Mouse (Mus musculus) cerebellum, adult 2 months (tissue): ENCODE data around the gene Steap1. TPM values are rescaled to one million over a fixed set of nuclear protein-coding genes. Genes with fewer than 3 reads are reported as not detected.

Source experiments
- DNase-seq, 2 experiments: peaks; one replicate each; pipeline ENCODE4 v3.0.0; 2021
- H3K27ac ChIP-seq: fragments of 200-500 bp; 2 replicates; pipeline ENCODE4 v1.5.1; 2012; ENCODE audit warnings: low read length, control low read depth, inconsistent platforms; ENCODE audit not compliant: insufficient read depth
- H3K27me3 ChIP-seq: fragments of 200-500 bp; 2 replicates; pipeline ENCODE4 v1.6.1; 2012; ENCODE audit warnings: inconsistent platforms, mild to moderate bottlenecking, low read length, moderate library complexity; ENCODE audit not compliant: control insufficient read depth, insufficient read depth
- H3K4me1 ChIP-seq: fragments of 200-500 bp; 2 replicates; pipeline ENCODE4 v1.6.1; 2011; ENCODE audit warnings: low read length; ENCODE audit not compliant: control insufficient read depth, insufficient read depth
- H3K4me3 ChIP-seq: fragments of 200-500 bp; replicated peaks from 2 replicates; pipeline ENCODE3; 2011; ENCODE audit warnings: mild to moderate bottlenecking, low read depth, low read length, control low read depth; ENCODE audit not compliant: insufficient read depth
- CTCF ChIP-seq: fragments of 200-500 bp; IDR thresholded peaks from 2 replicates; pipeline ENCODE4 v1.5.1; 2011; ENCODE audit warnings: low read depth, mild to moderate bottlenecking, control low read depth, low read length, moderate library complexity, borderline replicate concordance; ENCODE audit not compliant: insufficient read depth
- POLR2A ChIP-seq: fragments of 200-500 bp; IDR thresholded peaks from 2 replicates; pipeline ENCODE4 v1.6.1; 2011; ENCODE audit warnings: low read length, control low read depth, borderline replicate concordance; ENCODE audit not compliant: insufficient read depth
- WGBS: fragments of 180-500 bp; shearing (Covaris S2); methylation state at CpG from one replicate; pipeline ENCODE4 v1.1.7; 2018; 5-methylcytosine and 5-hydroxymethylcytosine counted together
- polyA plus RNA-seq: library from polyadenylated mRNA; depleted of rRNA; stranded (reverse); fragments of >200 nt; gene quantifications from 2 replicates; pipeline ENCODE4 v1.2.3, GENCODE M21; 2012

The Steap1 gene
- polyA plus RNA-seq, 1 experiment, result 1.3 TPM

GRCm38 (mm10) chr5:5729904-5730303 lies 19.2 kb downstream of the Steap1 start:
- no peak overlapping the region for H3K4me3 ChIP-seq
- no peaks in the 10 kb centered on the region for H3K4me1 ChIP-seq
- WGBS, result 62% methylated on average over 4 of the region's 4 CpGs
- H3K27ac ChIP-seq, result no peak overlapping the region
- TF ChIP-seq CTCF (no peak), POLR2A (no peak)
- no peak for DNase-seq
- H3K27me3 ChIP-seq, result no peaks in the 10 kb centered on the region

DNA sequence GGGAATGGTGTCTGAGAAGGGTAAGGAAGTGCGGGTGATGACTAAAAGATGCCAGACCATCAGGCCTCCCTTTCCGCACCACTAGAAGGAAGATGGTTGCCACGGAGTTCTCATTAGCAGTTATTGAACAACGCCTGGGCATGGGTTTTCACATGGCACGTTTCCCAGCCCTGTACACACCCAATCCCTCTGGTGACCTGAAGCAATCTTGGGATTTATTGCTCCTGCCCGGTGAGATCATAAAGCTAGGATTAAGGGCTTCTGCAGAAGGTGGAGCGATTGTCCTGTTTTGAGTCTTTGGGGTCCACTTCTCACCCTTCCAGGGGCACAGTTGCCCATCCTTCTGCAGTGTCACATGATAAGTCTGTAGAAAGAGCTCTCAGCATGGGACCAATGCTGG lies 26.9 kb downstream of the Steap1 start:
- no peak for DNase-seq
- no peak for TF ChIP-seq CTCF
- no peak for TF ChIP-seq POLR2A
- 45% methylated on average over 7 of the region's 7 CpGs for WGBS

GRCm38 (mm10) chr5:5711032-5711431 lies 38.1 kb downstream of the Steap1 start:
- no peaks in the 10 kb centered on the region for H3K4me1 ChIP-seq
- no peak for DNase-seq
- no peak overlapping the region for H3K27ac ChIP-seq
- no peak for TF ChIP-seq CTCF
- TF ChIP-seq POLR2A, result no peak
- H3K4me3 ChIP-seq, result no peak overlapping the region
- H3K27me3 ChIP-seq, result no peaks in the 10 kb centered on the region
- 84% methylated on average over 4 of the region's 4 CpGs for WGBS

More for the DNA sequence above, 26.9 kb downstream of the Steap1 start:
- H3K27me3 ChIP-seq, result no peaks in the 10 kb centered on the region
- no peak overlapping the region for H3K4me3 ChIP-seq
- no peaks in the 10 kb centered on the region for H3K4me1 ChIP-seq
- H3K27ac ChIP-seq, result no peak overlapping the region

DNA sequence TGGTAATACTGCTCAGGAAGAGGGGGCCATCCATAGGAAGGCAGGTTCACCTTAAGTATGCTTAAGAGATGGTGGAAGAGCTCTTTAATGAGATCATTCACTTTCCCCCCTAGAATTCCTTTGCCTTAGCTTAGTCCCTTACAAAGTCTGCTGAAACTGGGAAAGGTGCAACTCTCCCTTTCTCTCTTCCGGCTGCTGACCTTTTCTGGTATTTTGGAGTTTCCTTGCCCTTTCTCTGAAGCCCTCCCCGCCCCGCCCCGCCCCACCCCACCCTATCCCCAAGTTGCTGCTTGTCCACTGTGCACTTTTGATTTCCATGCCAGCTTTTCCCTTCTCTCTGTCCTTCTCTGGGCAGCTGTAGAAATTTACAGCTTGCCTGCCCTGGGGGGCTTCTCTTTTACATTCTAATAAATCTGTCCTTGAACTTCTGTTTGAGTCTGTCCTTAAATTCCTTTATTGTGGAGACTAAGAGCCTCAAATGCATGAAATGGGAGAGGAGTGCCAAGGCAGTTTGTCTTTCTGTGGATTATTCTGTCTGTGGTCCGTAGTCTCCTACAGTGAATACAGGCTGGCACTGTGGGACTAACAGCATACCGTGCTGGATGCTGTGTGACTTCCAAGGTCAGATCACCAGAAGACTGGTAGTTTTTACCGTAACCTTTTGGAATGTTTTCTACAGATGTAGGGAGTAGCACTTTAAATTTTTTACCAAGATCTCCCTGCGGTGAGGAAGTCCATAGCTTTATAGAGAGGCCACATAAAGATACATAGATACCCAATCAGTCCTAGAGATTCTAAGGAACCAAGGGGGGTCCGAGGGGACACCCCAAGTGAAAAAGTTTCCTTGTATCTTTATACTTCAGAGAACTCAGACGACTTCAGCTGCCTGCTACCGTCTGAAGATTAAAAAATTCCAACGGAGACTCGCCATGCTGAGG lies 41.5 kb downstream of the Steap1 start:
- Histone ChIP-seq H3K27me3 (no peaks in the 10 kb centered on the region), H3K4me1 (no peaks in the 10 kb centered on the region), H3K27ac (no peak overlapping the region), H3K4me3 (no peak overlapping the region)
- 72% methylated on average over 13 of the region's 13 CpGs for WGBS
- TF ChIP-seq CTCF, result no peak
- TF ChIP-seq POLR2A, result no peak
- DNase-seq, result no peak

DNA sequence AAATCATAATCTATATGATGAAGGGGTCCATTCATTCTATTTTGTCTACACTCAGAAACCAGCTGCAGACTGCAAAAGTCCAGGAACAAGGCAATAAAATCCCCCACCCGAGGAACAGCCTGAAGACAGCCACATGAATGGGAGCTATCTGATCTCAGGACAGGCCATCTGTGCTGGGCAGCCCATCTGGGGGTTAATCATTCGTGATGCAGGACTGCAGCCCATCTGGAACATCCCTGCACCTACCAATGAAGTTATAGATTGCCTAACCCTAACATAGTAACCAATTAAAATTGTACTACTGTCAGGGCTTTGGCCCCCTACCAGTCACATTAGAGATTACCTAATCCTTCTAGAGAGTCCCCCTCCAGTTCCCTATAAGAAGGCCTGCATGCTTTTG lies 44.1 kb downstream of the Steap1 start:
- TF ChIP-seq POLR2A, result no peak
- TF ChIP-seq CTCF, result no peak
- DNase-seq, result no peak
- WGBS, result 21% methylated on average over 2 of the region's 2 CpGs

DNA sequence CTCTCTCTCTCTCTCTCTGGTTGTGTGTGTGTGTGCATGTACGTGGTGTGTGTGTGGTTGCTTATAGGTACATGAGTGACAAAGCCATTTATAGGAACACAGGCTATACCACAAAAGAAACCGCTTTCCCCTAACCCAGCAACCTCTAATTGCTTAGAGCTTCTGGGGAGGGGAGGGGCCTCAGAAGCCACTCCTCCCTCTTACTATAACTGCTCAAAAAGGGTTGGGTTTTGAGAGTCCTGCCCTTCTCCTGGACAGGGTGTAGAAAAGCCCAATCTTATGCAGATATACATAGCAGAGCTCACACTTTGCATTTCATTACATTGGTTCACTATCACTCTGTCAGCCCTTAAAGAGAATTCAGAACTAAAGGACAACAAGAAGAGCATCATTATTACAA lies 48.7 kb downstream of the Steap1 start:
- no peak for DNase-seq
- WGBS, result 90% methylated on average over 2 of the region's 2 CpGs
- TF ChIP-seq CTCF, result no peak
- TF ChIP-seq POLR2A, result no peak
- no peaks in the 10 kb centered on the region for H3K4me1 ChIP-seq
- no peak overlapping the region for H3K27ac ChIP-seq
- H3K4me3 ChIP-seq, result no peak overlapping the region
- H3K27me3 ChIP-seq, result no peaks in the 10 kb centered on the region

More for the DNA sequence above, 44.1 kb downstream of the Steap1 start:
- Histone ChIP-seq H3K27ac (no peak overlapping the region), H3K27me3 (no peaks in the 10 kb centered on the region), H3K4me1 (no peaks in the 10 kb centered on the region), H3K4me3 (no peak overlapping the region)

- H3K4me1 ChIP-seq, result no peaks in the 10 kb centered on the region
- 82% methylated on average over 3 of the region's 3 CpGs for WGBS
- DNase-seq, result no peak
- H3K4me3 ChIP-seq, result no peak overlapping the region
- H3K27me3 ChIP-seq, result no peaks in the 10 kb centered on the region
- no peak overlapping the region for H3K27ac ChIP-seq
- no peak for TF ChIP-seq CTCF
- no peak for TF ChIP-seq POLR2A
Measured at GRCm38 (mm10) chr5:5698830-5699229, 50.3 kb downstream of the Steap1 start.

GRCm38 (mm10) chr5:5695401-5695942 lies 53.7 kb downstream of the Steap1 start:
- 94% methylated on average over 5 of the region's 5 CpGs for WGBS
- Histone ChIP-seq H3K4me1 (no peaks in the 10 kb centered on the region), H3K4me3 (no peak overlapping the region), H3K27ac (no peak overlapping the region), H3K27me3 (no peaks in the 10 kb centered on the region)
- TF ChIP-seq CTCF (no peak), POLR2A (no peak)
- no peak for DNase-seq
